Mouse (Mus musculus) embryonic facial prominence, embryonic 11.5 days (tissue): ENCODE data around the gene Sae1. TPM values are rescaled to one million over a fixed set of nuclear protein-coding genes. Genes with fewer than 3 reads are reported as not detected.

Experiments
- ATAC-seq: fragments of 200-750 bp; cut with Nextera tagmentation; replicated peaks from 2 replicates; pipeline ENCODE4 v1.8.0; 2017; ENCODE audit warnings: low read depth; ENCODE audit not compliant: insufficient number of reproducible peaks, low FRiP score, low TSS enrichment
- DNase-seq: peaks from one replicate; pipeline ENCODE4 v3.0.0-alpha.2; 2015; ENCODE audit warnings: low spot score
- H3K27ac ChIP-seq: fragments of 300-500 bp; sonication (generic); replicated peaks from 2 replicates; pipeline ENCODE4 v1.5.1; 2014; ENCODE audit warnings: mild to moderate bottlenecking, low read depth, low read length, control low read depth
- H3K27me3 ChIP-seq: fragments of 300-500 bp; sonication (generic); 2 replicates; pipeline ENCODE4 v1.6.1; 2014; ENCODE audit warnings: mild to moderate bottlenecking, low read length, moderate library complexity, mixed read lengths; ENCODE audit not compliant: control insufficient read depth, insufficient read depth
- H3K36me3 ChIP-seq: fragments of 300-500 bp; sonication (generic); replicated peaks from 2 replicates; pipeline ENCODE4 v1.6.1; 2014; ENCODE audit warnings: low read depth, mild to moderate bottlenecking, low read length, moderate library complexity, mixed read lengths; ENCODE audit not compliant: control insufficient read depth, insufficient read depth
- H3K4me1 ChIP-seq: fragments of 300-500 bp; sonication (generic); 2 replicates; pipeline ENCODE4 v1.6.1; 2014; ENCODE audit warnings: low read length, mixed read lengths; ENCODE audit not compliant: control insufficient read depth, insufficient read depth
- H3K4me2 ChIP-seq: fragments of 300-500 bp; sonication (generic); 2 replicates; pipeline ENCODE4 v1.6.1; 2014; ENCODE audit warnings: low read depth, mild to moderate bottlenecking, control low read depth, low read length, moderate library complexity
- H3K4me3 ChIP-seq: fragments of 300-500 bp; sonication (generic); 2 replicates; pipeline ENCODE4 v1.5.1; 2014; ENCODE audit warnings: low read depth, low read length, control low read depth
- H3K9ac ChIP-seq: fragments of 300-500 bp; sonication (generic); replicated peaks from 2 replicates; pipeline ENCODE4 v1.6.1; 2014; ENCODE audit warnings: mild to moderate bottlenecking, control low read depth, low read length
- H3K9me3 ChIP-seq: fragments of 300-500 bp; sonication (generic); replicated peaks from 2 replicates; pipeline ENCODE4 v1.6.1; 2016; ENCODE audit warnings: mild to moderate bottlenecking, low read length, inconsistent platforms, mixed read lengths; ENCODE audit not compliant: control insufficient read depth
- WGBS: fragments of 180-500 bp; shearing (Covaris S2); extraction: QIAGEN DNeasy Blood & Tissue Kit; methylation state at CpG from one replicate; pipeline ENCODE4 v1.1.7; 2014; 5-methylcytosine and 5-hydroxymethylcytosine counted together
- polyA plus RNA-seq: library from polyadenylated mRNA; unstranded; fragments of >200 nt; fragmentation: Nextera tagmentation; extraction: Ambion mirVana; gene quantifications from 2 replicates; pipeline ENCODE4 v1.2.1, GENCODE M21; 2014

The Sae1 gene
- polyA plus RNA-seq, 1 experiment from 2014 or later, result 434 TPM

GRCm38 (mm10) chr7:16297616-16298015 lies 90.0 kb downstream of the Sae1 start:
- DNase-seq, result no peak
- Histone ChIP-seq H3K27me3 (no peaks in the 10 kb centered on the region), H3K9ac (no peak overlapping the region), H3K4me1 (no peaks in the 10 kb centered on the region; the same call in none of the 2 replicates), H3K27ac (no peak overlapping the region; the same call in 1 of the 2 replicates), H3K36me3 (no peaks in the 10 kb centered on the region), H3K4me3 (no peak overlapping the region), H3K9me3 (no peaks in the 10 kb centered on the region), H3K4me2 (no peak overlapping the region)
- ATAC-seq, result no peak
- 55% methylated on average over 2 of the region's 2 CpGs for WGBS

GRCm38 (mm10) chr7:16296766-16297390 lies 90.7 kb downstream of the Sae1 start:
- no peak for ATAC-seq
- peak overlapping the region; percentile 25 for H3K4me3 ChIP-seq
- H3K9me3 ChIP-seq, result no peaks in the 10 kb centered on the region
- 0% methylated on average over 22 of the region's 22 CpGs for WGBS
- no peaks in the 10 kb centered on the region; the same call in none of the 2 replicates for H3K4me1 ChIP-seq
- H3K9ac ChIP-seq, result peak overlapping the region; percentile 1
- peak overlapping the region; percentile 50 for H3K4me2 ChIP-seq
- peak overlapping the region; percentile 41; the same call in 1 of the 2 replicates for H3K27ac ChIP-seq
- DNase-seq, result peak; percentile 90
- H3K27me3 ChIP-seq, result no peaks in the 10 kb centered on the region
- no peaks in the 10 kb centered on the region for H3K36me3 ChIP-seq

- no peak overlapping the region for H3K4me2 ChIP-seq
- no peaks in the 10 kb centered on the region for H3K9me3 ChIP-seq
- no peak overlapping the region for H3K4me3 ChIP-seq
- no peak overlapping the region for H3K9ac ChIP-seq
- H3K4me1 ChIP-seq, result no peaks in the 10 kb centered on the region; the same call in none of the 2 replicates
- DNase-seq, result no peak
- H3K36me3 ChIP-seq, result no peaks in the 10 kb centered on the region
- 39% methylated on average over 2 of the region's 2 CpGs for WGBS
- H3K27ac ChIP-seq, result no peak overlapping the region
- H3K27me3 ChIP-seq, result no peaks in the 10 kb centered on the region
- no peak for ATAC-seq
Measured at GRCm38 (mm10) chr7:16296146-16296545, 91.5 kb downstream of the Sae1 start.

- H3K9ac ChIP-seq, result peak overlapping the region; percentile 63
- no peaks in the 10 kb centered on the region for H3K9me3 ChIP-seq
- no peaks in the 10 kb centered on the region for H3K36me3 ChIP-seq
- H3K4me2 ChIP-seq, result peak overlapping the region; percentile 85
- peak; percentile 42 for ATAC-seq
- no peaks in the 10 kb centered on the region; the same call in none of the 2 replicates for H3K4me1 ChIP-seq
- H3K4me3 ChIP-seq, result peak overlapping the region; percentile 43
- H3K27ac ChIP-seq, result peak overlapping the region; percentile 82
- WGBS, result 2% methylated on average over 41 of the region's 41 CpGs
- DNase-seq, result peak; percentile 84
- no peaks in the 10 kb centered on the region for H3K27me3 ChIP-seq
Measured at GRCm38 (mm10) chr7:16295321-16295900, 92.2 kb downstream of the Sae1 start.

- peak overlapping the region; percentile 85 for H3K4me2 ChIP-seq
- DNase-seq (peak; percentile 95), ATAC-seq (peak; percentile 71)
- H3K4me3 ChIP-seq, result peak overlapping the region; percentile 43
- H3K36me3 ChIP-seq, result no peaks in the 10 kb centered on the region
- H3K9me3 ChIP-seq, result no peaks in the 10 kb centered on the region
- peak overlapping the region; percentile 63 for H3K9ac ChIP-seq
- under 1% methylated on average over 23 of the region's 23 CpGs for WGBS
- no peaks in the 10 kb centered on the region for H3K27me3 ChIP-seq
- H3K27ac ChIP-seq, result peak overlapping the region; percentile 82
- no peaks in the 10 kb centered on the region; the same call in 1 of the 2 replicates for H3K4me1 ChIP-seq
Measured at GRCm38 (mm10) chr7:16294837-16295236, 92.8 kb downstream of the Sae1 start.

- Histone ChIP-seq H3K36me3 (no peaks in the 10 kb centered on the region), H3K9ac (no peak overlapping the region), H3K27ac (no peak overlapping the region), H3K4me3 (peak overlapping the region; percentile 43; the same call in 1 of the 2 replicates), H3K4me1 (no peaks in the 10 kb centered on the region; the same call in 1 of the 2 replicates), H3K9me3 (no peaks in the 10 kb centered on the region), H3K4me2 (no peak overlapping the region; the same call in 1 of the 2 replicates), H3K27me3 (no peaks in the 10 kb centered on the region)
- ATAC-seq, result no peak
- peak; percentile 65 for DNase-seq
- WGBS, result 33% methylated on average over 4 of the region's 4 CpGs
Measured at GRCm38 (mm10) chr7:16294346-16294745, 93.3 kb downstream of the Sae1 start.

GRCm38 (mm10) chr7:16287791-16288190 lies 99.8 kb downstream of the Sae1 start:
- H3K36me3 ChIP-seq, result peaks cover 5% of the 10 kb centered on the region; the same call in 1 of the 2 replicates
- no peak overlapping the region for H3K9ac ChIP-seq
- ATAC-seq (no peak), DNase-seq (no peak)
- no peaks in the 10 kb centered on the region for H3K27me3 ChIP-seq
- H3K4me1 ChIP-seq, result no peaks in the 10 kb centered on the region
- no peak overlapping the region for H3K27ac ChIP-seq
- no peak overlapping the region for H3K4me3 ChIP-seq
- WGBS, result 75% methylated on average over 1 of the region's 1 CpGs
- H3K9me3 ChIP-seq, result no peaks in the 10 kb centered on the region
- no peak overlapping the region for H3K4me2 ChIP-seq

GRCm38 (mm10) chr7:16287016-16287415 lies 100.6 kb downstream of the Sae1 start:
- 82% methylated on average over 2 of the region's 2 CpGs for WGBS
- no peak for ATAC-seq
- no peak for DNase-seq

More at GRCm38 (mm10) chr7:16287016-16287415, 100.6 kb downstream of the Sae1 start:
- Histone ChIP-seq H3K9me3 (no peaks in the 10 kb centered on the region), H3K27ac (no peak overlapping the region), H3K27me3 (no peaks in the 10 kb centered on the region), H3K4me2 (peak overlapping the region; percentile 37), H3K36me3 (peaks cover 7% of the 10 kb centered on the region; the same call in 1 of the 2 replicates), H3K4me3 (peak overlapping the region; percentile 53), H3K4me1 (no peaks in the 10 kb centered on the region), H3K9ac (peak overlapping the region; percentile 64)
